Mouse (Mus musculus) bone marrow, adult 2 months (tissue): ENCODE measurements at regions not wholly inside any gene's neighbourhood (a gene's known extent, or its start where the extent isn't known, plus 50 kb on each side); places are given as distances from the start of the nearest gene placed in this dataset.

Experiments used
- CTCF ChIP-seq: fragments of 200-500 bp; IDR thresholded peaks from 2 replicates; pipeline ENCODE4 v1.5.1; 2011; ENCODE audit warnings: low read length, control low read depth; ENCODE audit not compliant: control insufficient read depth, insufficient read depth
- POLR2A ChIP-seq: fragments of 200-500 bp; IDR thresholded peaks from 2 replicates; pipeline ENCODE4 v1.6.1; 2011; ENCODE audit warnings: low read depth, mild to moderate bottlenecking, control low read depth, low read length, borderline replicate concordance; ENCODE audit not compliant: control insufficient read depth

- no peak for TF ChIP-seq POLR2A
- TF ChIP-seq CTCF, result no peak
Observed at GRCm38 (mm10) chr13:71565895-71566294, 397.6 kb downstream of the Irx1 start.
